Mouse (Mus musculus) liver, postnatal 0 days (tissue): ENCODE data around the gene Lrrc31.

ENCODE experiments used
- CTCF ChIP-seq: sonication (generic); IDR thresholded peaks from 2 replicates; pipeline ENCODE4 v1.5.1; 2016; ENCODE audit warnings: antibody characterized with exemption, low read depth
- EP300 ChIP-seq: IDR thresholded peaks from 2 replicates; pipeline ENCODE4 v1.6.1; 2016; ENCODE audit warnings: antibody characterized with exemption, low read depth, mild to moderate bottlenecking

GRCm38 (mm10) chr3:30696346-30696745 is 3.3 kb downstream of the Lrrc31 start:
- TF ChIP-seq CTCF (peak; percentile 92), EP300 (no peak)
